Mouse (Mus musculus) lung, postnatal 36 days (tissue): ENCODE results near the gene Agps.
"Not testable (repeated sequence)": the region's sequence is repeated elsewhere in the genome, so short reads cannot be mapped to it uniquely, and the experiment has no call there.

Experiments
- DNase-seq: peaks from one replicate; pipeline ENCODE4 v3.0.0; 2022; ENCODE audit warnings: mixed read lengths

Gene Agps

GRCm38 (mm10) chr2:75930941-75931340 lies 99.0 kb downstream of the Agps start:
- no peak for DNase-seq

DNA sequence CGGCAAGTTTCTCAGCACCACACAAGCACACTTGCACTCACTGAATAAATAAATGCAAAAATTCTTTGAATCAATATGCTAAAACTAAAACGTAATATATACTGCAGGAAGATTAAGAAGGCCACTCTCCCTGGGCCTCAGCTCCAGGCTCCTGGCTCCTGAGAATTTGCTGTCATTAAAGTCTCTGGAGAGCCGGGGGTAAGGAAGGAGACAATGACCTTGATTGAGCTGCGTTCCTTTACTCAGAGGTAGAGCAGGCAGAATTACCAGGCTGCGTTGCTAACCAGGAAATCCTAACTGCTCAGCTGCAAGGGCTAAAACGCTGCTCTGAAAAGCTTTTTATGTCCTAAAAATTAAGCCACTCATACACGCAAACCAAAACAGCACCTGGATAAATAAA lies 101.6 kb downstream of the Agps start:
- DNase-seq = no peak

GRCm38 (mm10) chr2:75936685-75937084 lies 104.7 kb downstream of the Agps start:
- not testable (repeated sequence) for DNase-seq

DNA sequence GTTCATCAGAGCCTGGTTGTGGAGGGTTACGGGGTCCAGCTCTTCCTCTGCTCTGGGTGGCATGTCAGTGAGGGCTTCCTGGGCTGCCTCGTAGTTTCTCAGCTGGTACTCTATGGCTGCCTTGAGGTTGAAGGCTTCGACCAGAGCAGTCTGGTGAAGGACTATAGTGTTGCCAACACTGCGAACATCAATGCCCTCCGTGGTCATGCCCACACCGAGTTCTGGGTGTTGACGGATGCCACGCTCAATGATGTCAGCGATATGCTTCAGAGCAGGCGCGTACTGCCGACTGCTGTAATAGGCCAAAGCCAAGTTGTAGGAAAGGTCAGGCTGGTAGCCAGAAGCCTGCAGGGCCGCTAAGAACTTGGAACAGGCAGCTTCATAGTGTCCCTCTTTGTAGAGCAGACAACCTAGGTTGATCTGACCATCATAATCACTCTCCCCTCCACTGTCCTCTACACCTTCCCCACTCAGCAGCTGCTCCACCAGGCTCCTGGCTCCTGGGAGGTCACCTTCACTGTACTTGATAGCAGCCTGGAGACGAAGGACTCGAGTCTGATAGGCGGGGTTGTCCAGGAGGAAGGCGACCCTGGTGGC lies 105.6 kb downstream of the Agps start:
- DNase-seq = not testable (repeated sequence)

- peak; percentile 89 for DNase-seq
Observed at GRCm38 (mm10) chr2:75938117-75939063, 106.4 kb downstream of the Agps start, which contains the start of gene Ttc30b. Gene Ttc30b, minus strand, starts transcription at chr2:75938585.

DNA sequence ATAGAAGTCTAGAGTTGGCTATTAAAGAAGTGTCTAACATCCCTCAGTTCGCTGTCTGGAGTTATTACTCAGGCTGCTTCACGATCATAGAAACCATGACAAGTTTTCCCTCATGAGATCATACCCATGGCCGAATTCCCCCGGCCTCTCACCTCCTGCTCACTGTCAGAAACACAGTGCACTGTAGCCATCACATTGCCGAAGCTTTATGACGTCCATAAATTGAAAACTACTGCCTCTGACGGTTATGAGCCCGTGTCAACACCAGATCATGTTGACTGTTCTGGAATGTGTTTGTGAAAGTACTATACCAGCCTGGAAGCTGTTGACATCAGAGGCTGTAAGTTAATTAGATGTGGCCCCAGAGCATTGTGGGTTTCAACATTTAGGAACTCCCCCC lies 118.7 kb downstream of the Agps start:
- no peak for DNase-seq

GRCm38 (mm10) chr2:75953320-75953719 lies 121.3 kb downstream of the Agps start:
- no peak for DNase-seq

DNA sequence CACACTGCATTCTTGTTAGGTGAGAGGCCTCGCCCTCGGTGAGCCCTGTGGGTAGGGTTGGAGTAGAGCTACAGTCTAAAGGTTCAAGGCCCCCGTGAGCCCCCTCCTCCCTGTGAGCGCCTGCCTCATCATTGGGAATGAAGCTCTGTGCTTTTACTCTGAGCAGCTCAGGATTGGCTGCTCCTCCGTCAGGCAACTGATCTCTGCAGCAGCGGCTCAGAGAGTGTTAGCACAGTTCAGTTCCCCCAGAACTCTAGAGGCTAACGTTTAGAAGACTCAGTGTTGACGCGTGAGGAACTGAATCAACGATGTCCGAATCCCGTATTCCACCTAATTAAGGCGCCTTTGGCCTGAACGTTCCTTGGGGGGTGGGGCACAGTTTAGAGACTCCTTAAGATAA lies 123.7 kb downstream of the Agps start:
- no peak for DNase-seq

DNA sequence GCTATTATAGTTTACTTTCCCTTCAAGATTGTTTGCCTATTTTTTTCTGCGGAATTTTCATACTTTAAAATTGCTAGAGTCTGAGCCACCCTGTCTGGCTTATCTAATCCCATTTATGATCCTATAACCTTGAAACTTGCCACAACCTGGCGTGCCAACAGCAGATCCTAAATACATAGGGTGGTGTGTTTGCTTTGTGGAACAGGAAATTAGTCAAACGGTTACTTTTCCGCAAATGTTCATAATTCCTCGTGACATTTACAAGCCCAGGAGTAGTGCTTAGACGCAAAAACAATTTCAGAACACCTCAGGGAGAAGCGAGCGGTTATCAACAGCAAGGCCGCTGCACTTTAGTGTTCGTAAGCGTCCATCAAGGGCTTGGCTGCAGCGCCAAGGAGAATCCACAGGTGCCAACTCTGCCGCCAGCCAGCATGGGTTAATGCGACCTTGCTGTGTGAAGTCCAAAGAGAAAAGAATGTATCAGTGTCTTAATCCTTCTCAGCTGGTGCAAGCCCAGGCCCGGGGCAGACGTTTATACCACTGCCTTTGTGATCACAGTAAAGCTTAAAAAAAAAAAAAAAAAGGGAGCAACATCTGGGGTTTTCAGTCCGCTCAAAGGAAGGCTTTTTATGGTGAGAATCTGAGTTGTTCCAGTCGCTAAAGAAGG lies 127.3 kb downstream of the Agps start:
- no peak for DNase-seq

GRCm38 (mm10) chr2:75959850-75960365 lies 127.9 kb downstream of the Agps start:
- DNase-seq = no peak

DNA sequence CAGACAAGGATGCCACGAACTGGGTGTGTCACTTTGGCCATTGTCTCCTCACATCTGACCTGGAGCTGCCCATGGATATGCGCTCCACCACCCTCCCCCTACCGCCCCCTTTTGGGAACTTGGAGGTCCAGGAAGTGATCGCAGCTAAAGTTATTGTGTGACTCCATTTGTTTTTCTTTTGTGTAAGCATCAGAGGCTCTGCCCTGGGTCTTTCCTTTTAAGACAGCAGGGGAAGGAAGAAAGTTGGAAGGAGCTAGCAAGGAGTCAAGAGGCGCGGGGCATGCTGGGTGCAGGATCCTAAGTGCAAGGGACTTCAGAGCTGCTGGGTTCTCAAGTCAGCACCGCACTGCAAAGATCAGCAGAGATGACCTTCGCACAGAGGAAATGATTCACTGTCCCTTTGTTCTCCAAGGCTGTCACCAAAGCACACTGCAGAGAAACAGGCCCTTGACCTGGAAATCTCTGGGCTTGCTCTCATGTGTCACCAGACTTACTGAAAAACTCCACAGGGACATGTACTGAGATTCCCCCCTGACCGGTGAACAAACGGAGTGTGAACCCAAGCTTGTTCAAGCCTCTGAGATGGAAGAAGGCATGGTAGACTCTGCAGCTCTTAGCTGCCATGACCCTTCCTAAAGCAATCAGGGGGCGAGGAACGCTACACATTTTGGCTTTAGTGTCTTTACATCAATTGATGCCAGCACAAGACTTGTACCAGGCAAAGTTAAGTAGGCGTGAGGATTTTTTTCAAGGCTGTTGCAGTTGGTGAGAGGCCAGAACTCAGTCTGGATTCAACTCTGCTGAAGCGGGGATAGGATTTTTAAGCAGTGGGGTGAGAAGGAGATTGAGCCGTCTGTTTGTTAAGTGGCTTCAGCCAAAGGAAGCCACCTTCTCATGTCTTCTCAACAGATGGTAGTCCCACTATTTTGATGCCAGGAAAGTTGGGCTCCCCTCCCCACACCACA lies 128.7 kb downstream of the Agps start:
- DNase-seq = peak; percentile 61

DNA sequence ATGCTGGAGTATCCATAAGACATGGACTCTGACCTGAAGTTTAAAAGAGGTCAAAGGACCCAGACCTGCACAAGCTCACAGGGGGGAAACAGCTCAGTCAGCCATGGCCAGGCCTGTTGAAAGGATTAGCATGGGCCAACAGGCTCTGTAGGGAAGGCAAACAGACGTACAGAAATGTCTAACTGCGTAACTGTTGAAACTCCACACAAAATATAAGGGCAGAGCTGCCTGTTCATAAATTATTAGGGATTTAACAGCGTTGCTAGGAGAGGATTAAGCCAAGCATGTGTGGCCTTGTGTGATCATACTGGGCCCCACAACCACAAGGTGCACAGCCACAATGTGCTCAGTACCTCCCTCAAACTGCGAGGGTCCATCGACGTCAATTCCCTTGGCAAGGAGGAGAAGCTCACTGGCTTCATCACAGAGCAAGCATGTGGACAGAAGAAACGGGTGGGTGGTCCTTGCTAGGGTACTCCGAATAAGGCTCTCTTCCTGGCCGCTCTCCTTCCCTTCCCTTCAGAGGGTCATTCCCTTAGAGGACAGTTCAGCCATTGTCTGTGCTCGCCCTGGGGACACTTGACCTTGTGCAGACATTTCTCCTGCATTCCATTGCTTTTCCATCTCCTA lies 131.3 kb downstream of the Agps start:
- DNase-seq = no peak

DNA sequence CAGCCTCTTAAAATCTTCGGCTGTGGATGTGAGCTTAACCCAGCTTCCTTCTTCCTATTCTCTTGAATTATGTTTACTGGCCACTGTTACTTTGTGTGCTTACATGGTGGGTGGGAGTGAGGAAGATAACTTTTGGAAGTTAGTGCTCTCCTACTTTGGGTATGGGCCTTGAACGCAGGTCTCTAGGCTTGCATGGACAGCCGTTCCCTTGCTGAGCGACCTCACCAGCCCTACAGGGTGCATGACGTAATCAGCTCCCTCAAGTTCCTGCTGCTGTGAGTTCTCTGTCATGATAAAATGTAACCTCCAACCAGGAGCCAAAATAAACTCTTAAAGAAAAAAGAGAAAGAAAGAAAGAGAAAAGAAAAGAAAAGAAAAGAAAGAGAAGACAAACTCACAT lies 132.1 kb downstream of the Agps start:
- DNase-seq = no peak

- DNase-seq = peak; percentile 80
Observed at GRCm38 (mm10) chr2:75964512-75964911, 132.5 kb downstream of the Agps start.

- peak; percentile 86 for DNase-seq
Observed at GRCm38 (mm10) chr2:75964972-75965371, 133.0 kb downstream of the Agps start.

- no peak for DNase-seq
Observed at GRCm38 (mm10) chr2:75974131-75974530, 142.2 kb downstream of the Agps start.

GRCm38 (mm10) chr2:75976070-75976469 lies 144.1 kb downstream of the Agps start:
- not testable (repeated sequence) for DNase-seq

- peak; percentile 77 for DNase-seq
Observed at GRCm38 (mm10) chr2:75977752-75978368, 145.9 kb downstream of the Agps start, which contains the start of gene Ttc30a2. Gene Ttc30a2, minus strand, starts transcription at chr2:75978170.
